Comparison of ENCODE assay signal across 30 mouse cellular contexts in genomic region chr5:34434241-34434640, GRCm38 (mm10).
A peak's percentile ranks its signal among the peaks of the same experiment; 100 is the strongest.
DNase-seq lines count a peak whose midpoint lies in the region; ATAC-seq and TF ChIP-seq lines count a peak whose summit lies in the region.
"Had no signal": no experiment of that assay in that cellular context is flagged by ENCODE, and none has a peak within 500 bp of the region (broad histone marks: within the 10 kb centered on the region; RNA-seq: fewer than 3 reads in every experiment).

No protein-coding gene starts in this region.

- no peaks in the 10 kb centered on the region for H3K4me1 ChIP-seq in midbrain, postnatal 0 days (ENCODE audit: insufficient read depth, low read length)
- H3K4me1 ChIP-seq: embryonic facial prominence, embryonic 10.5 days; embryonic facial prominence, embryonic 15.5 days; forebrain, embryonic 12.5 days; hindbrain, embryonic 15.5 days; liver, embryonic 12.5 days; neural tube, embryonic 12.5 days had no signal

- DNase-seq in layer of hippocampus, adult 2 months (ENCODE audit: low spot score in 2 of 2) = peak; percentile 35 to 45
- DNase-seq in layer of hippocampus, postnatal 25 days (ENCODE audit: extremely low spot score in 1 of 2, low spot score in 1 of 2) = no peak
- DNase-seq in left cerebral cortex, postnatal 14 days (ENCODE audit: low spot score in 2 of 2) = peak; percentile 29 to 55
- no peak for DNase-seq in left cerebral cortex, postnatal 36 days (ENCODE audit: low spot score in 2 of 2)
- DNase-seq in right cerebral cortex, postnatal 25 days = peak; percentile 30
- DNase-seq in midbrain, postnatal 0 days (ENCODE audit: low spot score) = no peak
- DNase-seq: adrenal gland, adult 2 months; adrenal gland, postnatal 36 days; B cell, adult 2 months; forebrain, postnatal 0 days; gastrocnemius, adult 2 months; gastrocnemius, postnatal 36 days; heart, adult 2 months; heart, postnatal 10 days; liver, postnatal 0 days; lung, postnatal 36 days; thymus, postnatal 4 days had no signal

- H3K9ac ChIP-seq in midbrain, postnatal 0 days (replicated peaks; ENCODE audit: low read length, poor library complexity, severe bottlenecking) = no peak overlapping the region
- H3K9ac ChIP-seq: embryonic facial prominence, embryonic 15.5 days; forebrain, embryonic 12.5 days; forebrain, postnatal 0 days; heart, embryonic 13.5 days; hindbrain, embryonic 15.5 days; liver, embryonic 12.5 days; liver, postnatal 0 days; neural tube, embryonic 12.5 days had no signal

- H3K4me3 ChIP-seq in layer of hippocampus, adult 2 months = no peak overlapping the region
- no peak overlapping the region for H3K4me3 ChIP-seq in midbrain, postnatal 0 days (ENCODE audit: low read depth, low read length)
- H3K4me3 ChIP-seq: embryonic facial prominence, embryonic 10.5 days; embryonic facial prominence, embryonic 15.5 days; forebrain, embryonic 12.5 days; gastrocnemius, adult 2 months; heart, adult 2 months; heart, embryonic 13.5 days; hindbrain, embryonic 15.5 days; liver, embryonic 12.5 days; myocyte; neural tube, embryonic 12.5 days had no signal

- intact Hi-C loops in left cerebral cortex, postnatal 14 days (cut with DNase I) = no loop called here
- intact Hi-C loops in left cerebral cortex, postnatal 36 days (cut with DNase I) = no loop called here

- no peak overlapping the region for H3K4me2 ChIP-seq in midbrain, postnatal 0 days (ENCODE audit: low read depth, low read length, poor library complexity, severe bottlenecking)
- H3K4me2 ChIP-seq: embryonic facial prominence, embryonic 15.5 days; forebrain, embryonic 12.5 days; heart, embryonic 13.5 days; hindbrain, embryonic 15.5 days; liver, embryonic 12.5 days; midbrain, embryonic 11.5 days; neural tube, embryonic 12.5 days had no signal

- H3K27me3 ChIP-seq in midbrain, postnatal 0 days (ENCODE audit: insufficient read depth, low read length) = no peaks in the 10 kb centered on the region
- H3K27me3 ChIP-seq: embryonic facial prominence, embryonic 15.5 days; forebrain, embryonic 12.5 days; heart, embryonic 13.5 days; hindbrain, embryonic 15.5 days; liver, embryonic 12.5 days; neural tube, embryonic 12.5 days had no signal

- TF ChIP-seq CTCF in layer of hippocampus, adult 2 months (conservative IDR thresholded peaks at IDR 0.05) = no peak
- no peak for TF ChIP-seq CTCF in midbrain, postnatal 0 days (IDR thresholded peaks at IDR 0.05)

- WGBS in midbrain, postnatal 0 days = 90% methylated on average over 3 of the region's 3 CpGs

- H3K36me3 ChIP-seq in midbrain, postnatal 0 days (ENCODE audit: insufficient read depth, low read length) = peaks cover 43% of the 10 kb centered on the region

- H3K9me3 ChIP-seq in midbrain, postnatal 0 days (ENCODE audit: low read length) = no peaks in the 10 kb centered on the region
- H3K9me3 ChIP-seq: embryonic facial prominence, embryonic 10.5 days; embryonic facial prominence, embryonic 15.5 days; forebrain, embryonic 12.5 days; heart, embryonic 13.5 days; hindbrain, embryonic 15.5 days; liver, embryonic 12.5 days; neural tube, embryonic 12.5 days had no signal

- H3K27ac ChIP-seq in layer of hippocampus, adult 2 months = 0 out of 2 replicates have a peak overlapping the region, but pooled peaks have one; percentile 8
- H3K27ac ChIP-seq in midbrain, postnatal 0 days (ENCODE audit: low read depth, low read length) = no peak overlapping the region
- H3K27ac ChIP-seq: embryonic facial prominence, embryonic 10.5 days; embryonic facial prominence, embryonic 15.5 days; forebrain, embryonic 12.5 days; gastrocnemius, adult 2 months; heart, adult 2 months; heart, embryonic 13.5 days; hindbrain, embryonic 15.5 days; liver, embryonic 12.5 days; neural tube, embryonic 12.5 days; stomach, postnatal 0 days had no signal

- ATAC-seq in midbrain, postnatal 0 days (ENCODE audit: low FRiP score) = no peak
- ATAC-seq: activated CD4-positive, CD25-positive, alpha-beta regulatory T cell, adult 4 months; forebrain, postnatal 0 days; inflammation-experienced regulatory T-cells, adult 6 months; liver, embryonic 12.5 days; liver, postnatal 0 days; midbrain, embryonic 16.5 days had no signal

Comparison
In these comparisons a context has a peak if more than half of its experiments do, and no peak if none do; other contexts are left out.
1. DNase-seq: peak in layer of hippocampus, adult 2 months (2 of 2), left cerebral cortex, postnatal 14 days (2 of 2) and right cerebral cortex, postnatal 25 days (single experiment); none in layer of hippocampus, postnatal 25 days (0 of 2), left cerebral cortex, postnatal 36 days (0 of 2) and midbrain, postnatal 0 days (single experiment).